Mouse (Mus musculus): Measurements from ENCODE around the gene Ppib. TPM values are rescaled to one million over a fixed set of nuclear protein-coding genes. Genes with fewer than 3 reads are reported as not detected.

Gene Ppib
- 473 and 501 TPM in 2 replicates for polyA plus RNA-seq (2016; fragmentation: Nextera tagmentation; extraction: Ambion mirVana)

GRCm38 (mm10) chr9:66059583-66060307 lies at the start of gene Ppib:
Gene Ppib, plus strand, starts transcription at chr9:66060222.
- DNase-seq (ENCODE audit: low spot score): peak; percentile 98
- Histone ChIP-seq H3K9me3 (replicated peaks) (no peaks in the 10 kb centered on the region), H3K4me1 (peaks cover 26% of the 10 kb centered on the region), H3K27ac (replicated peaks) (peak within 1 kb of the TSS; percentile 94), H3K4me3 (peak within 1 kb of the TSS; percentile 84), H3K27me3 (ENCODE audit: low read depth, poor library complexity, severe bottlenecking) (no peaks in the 10 kb centered on the region), H3K36me3 (peaks cover 31% of the 10 kb centered on the region)
- WGBS: 2% methylated on average over 51 of the region's 51 CpGs

- DNase-seq (ENCODE audit: low spot score): no peak
- H3K9me3 ChIP-seq (replicated peaks): no peaks in the 10 kb centered on the region
- H3K27me3 ChIP-seq (ENCODE audit: low read depth, poor library complexity, severe bottlenecking): no peaks in the 10 kb centered on the region
- H3K36me3 ChIP-seq: peaks cover 27% of the 10 kb centered on the region
- H3K4me3 ChIP-seq: no peak overlapping the region
- H3K27ac ChIP-seq (replicated peaks): no peak overlapping the region
- H3K4me1 ChIP-seq: no peaks in the 10 kb centered on the region
These were observed 39.4 kb upstream of the Ppib start for GRCm38 (mm10) chr9:66020601-66021000.

GRCm38 (mm10) chr9:66038082-66038481 lies 21.9 kb upstream of the Ppib start:
- DNase-seq (ENCODE audit: low spot score): no peak
- no peaks in the 10 kb centered on the region for H3K9me3 ChIP-seq (replicated peaks)
- H3K4me1 ChIP-seq: no peaks in the 10 kb centered on the region
- H3K36me3 ChIP-seq: peaks cover 53% of the 10 kb centered on the region
- no peak overlapping the region for H3K4me3 ChIP-seq
- H3K27me3 ChIP-seq (ENCODE audit: low read depth, poor library complexity, severe bottlenecking): no peaks in the 10 kb centered on the region
- H3K27ac ChIP-seq (replicated peaks): no peak overlapping the region
- 91% methylated on average over 4 of the region's 4 CpGs for WGBS

- whole genome bisulfite sequencing: 98% methylated on average over 4 of the region's 4 CpGs
- Histone ChIP-seq H3K4me1 (no peaks in the 10 kb centered on the region), H3K27me3 (ENCODE audit: low read depth, poor library complexity, severe bottlenecking) (no peaks in the 10 kb centered on the region), H3K4me3 (no peak overlapping the region), H3K27ac (replicated peaks) (no peak overlapping the region), H3K9me3 (replicated peaks) (no peaks in the 10 kb centered on the region), H3K36me3 (peaks cover 48% of the 10 kb centered on the region)
- no peak for DNase-seq (ENCODE audit: low spot score)
These were observed 21.4 kb upstream of the Ppib start for GRCm38 (mm10) chr9:66038581-66038980.

- Histone ChIP-seq H3K9me3 (replicated peaks) (no peaks in the 10 kb centered on the region), H3K27me3 (ENCODE audit: low read depth, poor library complexity, severe bottlenecking) (no peaks in the 10 kb centered on the region), H3K27ac (replicated peaks) (no peak overlapping the region), H3K36me3 (peaks cover 44% of the 10 kb centered on the region), H3K4me3 (no peak overlapping the region), H3K4me1 (no peaks in the 10 kb centered on the region)
- 82% methylated on average over 4 of the region's 4 CpGs for WGBS
- DNase-seq (ENCODE audit: low spot score): no peak
These were observed 20.7 kb upstream of the Ppib start for GRCm38 (mm10) chr9:66039290-66039689.

GRCm38 (mm10) chr9:66040801-66041200 lies 19.2 kb upstream of the Ppib start:
- H3K36me3 ChIP-seq: peaks cover 34% of the 10 kb centered on the region
- H3K9me3 ChIP-seq (replicated peaks): no peaks in the 10 kb centered on the region
- DNase-seq (ENCODE audit: low spot score): no peak
- no peak overlapping the region for H3K27ac ChIP-seq (replicated peaks)
- H3K4me3 ChIP-seq: no peak overlapping the region
- no peaks in the 10 kb centered on the region for H3K4me1 ChIP-seq
- WGBS: 85% methylated on average over 3 of the region's 3 CpGs
- no peaks in the 10 kb centered on the region for H3K27me3 ChIP-seq (ENCODE audit: low read depth, poor library complexity, severe bottlenecking)

GRCm38 (mm10) chr9:66042331-66042730 lies 17.7 kb upstream of the Ppib start:
- H3K9me3 ChIP-seq (replicated peaks): no peaks in the 10 kb centered on the region
- no peaks in the 10 kb centered on the region for H3K4me1 ChIP-seq
- H3K27me3 ChIP-seq (ENCODE audit: low read depth, poor library complexity, severe bottlenecking): no peaks in the 10 kb centered on the region
- H3K36me3 ChIP-seq: peaks cover 31% of the 10 kb centered on the region
- WGBS: 89% methylated on average over 4 of the region's 4 CpGs
- no peak overlapping the region for H3K4me3 ChIP-seq
- no peak overlapping the region for H3K27ac ChIP-seq (replicated peaks)
- no peak for DNase-seq (ENCODE audit: low spot score)

GRCm38 (mm10) chr9:66043241-66043640 lies 16.8 kb upstream of the Ppib start:
- Histone ChIP-seq H3K36me3 (peaks cover 26% of the 10 kb centered on the region), H3K9me3 (replicated peaks) (no peaks in the 10 kb centered on the region), H3K4me3 (no peak overlapping the region), H3K27ac (replicated peaks) (no peak overlapping the region), H3K4me1 (no peaks in the 10 kb centered on the region), H3K27me3 (ENCODE audit: low read depth, poor library complexity, severe bottlenecking) (no peaks in the 10 kb centered on the region)
- 92% methylated on average over 3 of the region's 3 CpGs for WGBS
- no peak for DNase-seq (ENCODE audit: low spot score)

- Histone ChIP-seq H3K27ac (replicated peaks) (no peak overlapping the region), H3K9me3 (replicated peaks) (no peaks in the 10 kb centered on the region; the same call in 1 of the 2 replicates), H3K36me3 (no peaks in the 10 kb centered on the region), H3K27me3 (ENCODE audit: low read depth, poor library complexity, severe bottlenecking) (no peaks in the 10 kb centered on the region), H3K4me3 (no peak overlapping the region), H3K4me1 (peaks cover 6% of the 10 kb centered on the region; the same call in 1 of the 2 replicates)
- no peak for DNase-seq (ENCODE audit: low spot score)
- 67% methylated on average over 6 of the region's 6 CpGs for WGBS
These were observed 10.0 kb upstream of the Ppib start for GRCm38 (mm10) chr9:66049931-66050601.

GRCm38 (mm10) chr9:66051493-66051892 lies 8.5 kb upstream of the Ppib start:
- Histone ChIP-seq H3K27me3 (ENCODE audit: low read depth, poor library complexity, severe bottlenecking) (no peaks in the 10 kb centered on the region), H3K27ac (replicated peaks) (no peak overlapping the region), H3K36me3 (no peaks in the 10 kb centered on the region), H3K4me1 (peaks cover 6% of the 10 kb centered on the region; the same call in 1 of the 2 replicates), H3K4me3 (no peak overlapping the region), H3K9me3 (replicated peaks) (no peaks in the 10 kb centered on the region; the same call in 1 of the 2 replicates)
- no peak for DNase-seq (ENCODE audit: low spot score)
- WGBS: 85% methylated on average over 4 of the region's 4 CpGs

GRCm38 (mm10) chr9:66052731-66053130 lies 7.3 kb upstream of the Ppib start:
- H3K9me3 ChIP-seq (replicated peaks): no peaks in the 10 kb centered on the region; the same call in 1 of the 2 replicates
- H3K4me1 ChIP-seq: peaks cover 6% of the 10 kb centered on the region; the same call in 1 of the 2 replicates
- no peak for DNase-seq (ENCODE audit: low spot score)
- H3K4me3 ChIP-seq: no peak overlapping the region
- WGBS: 90% methylated on average over 1 of the region's 1 CpGs
- no peaks in the 10 kb centered on the region for H3K27me3 ChIP-seq (ENCODE audit: low read depth, poor library complexity, severe bottlenecking)
- no peak overlapping the region for H3K27ac ChIP-seq (replicated peaks)
- H3K36me3 ChIP-seq: no peaks in the 10 kb centered on the region

GRCm38 (mm10) chr9:66053620-66054019 lies 6.4 kb upstream of the Ppib start:
- DNase-seq (ENCODE audit: low spot score): no peak
- peaks cover 6% of the 10 kb centered on the region; the same call in 1 of the 2 replicates for H3K4me1 ChIP-seq
- no peak overlapping the region for H3K4me3 ChIP-seq
- 21% methylated on average over 1 of the region's 1 CpGs for WGBS
- no peak overlapping the region for H3K27ac ChIP-seq (replicated peaks)
- H3K9me3 ChIP-seq (replicated peaks): no peaks in the 10 kb centered on the region; the same call in 1 of the 2 replicates
- H3K36me3 ChIP-seq: no peaks in the 10 kb centered on the region
- H3K27me3 ChIP-seq (ENCODE audit: low read depth, poor library complexity, severe bottlenecking): no peaks in the 10 kb centered on the region

- under 1% methylated on average over 20 of the region's 20 CpGs for WGBS
- Histone ChIP-seq H3K4me1 (peaks cover 26% of the 10 kb centered on the region), H3K4me3 (peak overlapping the region; percentile 84), H3K36me3 (peaks cover 36% of the 10 kb centered on the region), H3K27ac (replicated peaks) (peak overlapping the region; percentile 94), H3K9me3 (replicated peaks) (no peaks in the 10 kb centered on the region), H3K27me3 (ENCODE audit: low read depth, poor library complexity, severe bottlenecking) (no peaks in the 10 kb centered on the region)
- DNase-seq (ENCODE audit: low spot score): no peak
These were observed 256 bp downstream of the Ppib start for GRCm38 (mm10) chr9:66060308-66060647.
